Mouse (Mus musculus): Measurements from ENCODE around the gene Olfr107. TPM values are rescaled to one million over a fixed set of nuclear protein-coding genes. Genes with fewer than 3 reads are reported as not detected.

The Olfr107 gene
- polyA plus RNA-seq (2014; fragmentation: Nextera tagmentation; extraction: Ambion mirVana) = not detected in 2 replicates

DNA sequence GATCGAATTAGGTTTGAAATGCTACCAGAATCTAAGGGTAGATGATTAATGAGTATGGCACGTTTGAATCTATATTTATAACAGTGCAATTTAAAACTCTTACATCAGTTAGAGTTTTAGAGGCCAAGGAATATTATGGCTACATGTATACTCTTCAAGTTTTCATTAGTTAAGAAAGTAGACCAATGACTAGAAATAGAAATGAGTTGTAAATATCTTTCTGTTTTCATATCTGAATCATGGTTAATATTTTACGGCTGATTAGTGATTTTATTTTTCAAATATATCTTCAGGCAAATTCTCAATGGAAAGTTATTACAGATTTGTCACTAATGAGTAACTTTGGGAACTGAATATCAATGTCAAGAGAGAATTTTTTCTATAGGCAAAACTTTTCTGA lies at the start of gene Olfr107:
Olfr107 (plus strand) TSS at position 301 of the 400 bp plus-strand sequence.
- no peaks in the 10 kb centered on the region for H3K36me3 ChIP-seq (ENCODE audit: control insufficient read depth, insufficient read depth, low read length)
- no peak within 1 kb of the TSS for H3K4me3 ChIP-seq (ENCODE audit: low read depth, low read length)
- WGBS = 83% methylated on average over 3 of the region's 3 CpGs
- no peaks in the 10 kb centered on the region for H3K9me3 ChIP-seq (ENCODE audit: control insufficient read depth, low read length)
- no peak within 1 kb of the TSS for H3K4me2 ChIP-seq (ENCODE audit: low read depth, low read length)
- H3K27me3 ChIP-seq (ENCODE audit: control insufficient read depth, insufficient read depth, low read length) = no peaks in the 10 kb centered on the region
- H3K9ac ChIP-seq (replicated peaks; ENCODE audit: low read depth, low read length) = no peak within 1 kb of the TSS
- H3K4me1 ChIP-seq (ENCODE audit: control insufficient read depth, insufficient read depth, low read length) = no peaks in the 10 kb centered on the region
- ATAC-seq (ENCODE audit: low read depth) = no peak
- no peak within 1 kb of the TSS for H3K27ac ChIP-seq (ENCODE audit: low read depth, low read length)

DNA sequence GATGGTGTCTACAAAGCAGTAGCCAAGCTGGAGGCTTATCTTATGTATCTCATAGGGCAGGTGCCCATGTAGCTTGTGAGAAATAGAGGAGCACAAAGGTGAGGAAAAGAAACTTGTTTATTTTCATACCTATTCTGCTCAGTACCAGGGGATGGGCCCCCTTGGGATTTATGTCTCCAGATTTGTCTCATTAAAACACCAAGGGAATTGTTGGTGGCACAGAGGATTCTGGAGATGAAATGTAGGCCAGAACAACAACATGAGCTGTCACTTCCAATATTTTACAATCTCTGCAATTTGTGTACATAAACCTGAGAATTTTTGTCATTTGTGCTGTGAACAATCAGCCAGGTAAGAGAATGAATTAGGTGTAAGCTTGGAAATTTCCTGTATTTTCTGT lies 39.7 kb upstream of the Olfr107 start, which contains the start of gene Olfr104-ps:
Olfr104-ps (plus strand) TSS at position 301 of the 400 bp plus-strand sequence.
- Histone ChIP-seq H3K36me3 (ENCODE audit: control insufficient read depth, insufficient read depth, low read length) (no peaks in the 10 kb centered on the region), H3K4me1 (ENCODE audit: control insufficient read depth, insufficient read depth, low read length) (no peaks in the 10 kb centered on the region), H3K9ac (replicated peaks; ENCODE audit: low read depth, low read length) (no peak within 1 kb of the TSS), H3K27me3 (ENCODE audit: control insufficient read depth, insufficient read depth, low read length) (no peaks in the 10 kb centered on the region), H3K27ac (ENCODE audit: low read depth, low read length) (no peak within 1 kb of the TSS), H3K4me3 (ENCODE audit: low read depth, low read length) (no peak within 1 kb of the TSS), H3K9me3 (ENCODE audit: control insufficient read depth, low read length) (no peaks in the 10 kb centered on the region), H3K4me2 (ENCODE audit: low read depth, low read length) (no peak within 1 kb of the TSS)
- no peak for ATAC-seq (ENCODE audit: low read depth)

DNA sequence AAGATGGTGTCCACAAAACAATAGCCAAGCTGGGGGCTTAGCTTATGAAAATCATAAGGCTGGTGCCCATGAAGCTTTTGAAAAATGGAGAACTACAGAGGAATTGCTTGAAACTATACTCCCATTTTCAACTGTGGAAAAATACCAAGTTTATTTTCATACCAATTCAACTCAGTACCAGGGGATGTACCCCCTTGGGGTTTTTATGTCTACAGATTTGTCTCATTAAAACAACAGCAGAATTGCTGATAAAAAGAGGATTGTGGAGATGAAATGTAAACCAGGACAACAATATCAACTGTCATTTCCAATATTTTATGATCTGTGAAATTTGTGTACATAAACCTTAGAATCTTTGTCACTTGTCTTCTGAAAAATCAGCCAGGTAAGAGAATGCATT lies 20.3 kb upstream of the Olfr107 start, which contains the start of gene Olfr105-ps:
Olfr105-ps (plus strand) TSS at position 301 of the 400 bp plus-strand sequence.
- Histone ChIP-seq H3K27me3 (ENCODE audit: control insufficient read depth, insufficient read depth, low read length) (no peaks in the 10 kb centered on the region), H3K27ac (ENCODE audit: low read depth, low read length) (no peak within 1 kb of the TSS), H3K36me3 (ENCODE audit: control insufficient read depth, insufficient read depth, low read length) (no peaks in the 10 kb centered on the region), H3K4me3 (ENCODE audit: low read depth, low read length) (no peak within 1 kb of the TSS), H3K9ac (replicated peaks; ENCODE audit: low read depth, low read length) (no peak within 1 kb of the TSS), H3K9me3 (ENCODE audit: control insufficient read depth, low read length) (no peaks in the 10 kb centered on the region), H3K4me1 (ENCODE audit: control insufficient read depth, insufficient read depth, low read length) (no peaks in the 10 kb centered on the region), H3K4me2 (ENCODE audit: low read depth, low read length) (no peak within 1 kb of the TSS)
- ATAC-seq (ENCODE audit: low read depth) = no peak

- no peak for ATAC-seq (ENCODE audit: low read depth)
- Histone ChIP-seq H3K4me3 (ENCODE audit: low read depth, low read length) (no peak within 1 kb of the TSS), H3K4me1 (ENCODE audit: control insufficient read depth, insufficient read depth, low read length) (no peaks in the 10 kb centered on the region), H3K9ac (replicated peaks; ENCODE audit: low read depth, low read length) (no peak within 1 kb of the TSS), H3K36me3 (ENCODE audit: control insufficient read depth, insufficient read depth, low read length) (no peaks in the 10 kb centered on the region), H3K27me3 (ENCODE audit: control insufficient read depth, insufficient read depth, low read length) (no peaks in the 10 kb centered on the region), H3K9me3 (ENCODE audit: control insufficient read depth, low read length) (no peaks in the 10 kb centered on the region), H3K27ac (ENCODE audit: low read depth, low read length) (no peak within 1 kb of the TSS), H3K4me2 (ENCODE audit: low read depth, low read length) (no peak within 1 kb of the TSS)
- 66% methylated on average over 1 of the region's 1 CpGs for WGBS
These were observed 8.9 kb upstream of the Olfr107 start, which contains the start of gene Olfr106-ps for GRCm38 (mm10) chr17:37390093-37390492. Gene Olfr106-ps, plus strand, starts transcription at chr17:37390393.

GRCm38 (mm10) chr17:37413380-37413779 lies 14.4 kb downstream of the Olfr107 start:
- no peaks in the 10 kb centered on the region for H3K27me3 ChIP-seq (ENCODE audit: control insufficient read depth, insufficient read depth, low read length)
- H3K4me2 ChIP-seq (ENCODE audit: low read depth, low read length) = no peak overlapping the region
- no peak overlapping the region for H3K9ac ChIP-seq (replicated peaks; ENCODE audit: low read depth, low read length)
- H3K27ac ChIP-seq (ENCODE audit: low read depth, low read length) = no peak overlapping the region
- no peaks in the 10 kb centered on the region for H3K4me1 ChIP-seq (ENCODE audit: control insufficient read depth, insufficient read depth, low read length)
- ATAC-seq (ENCODE audit: low read depth) = no peak
- no peaks in the 10 kb centered on the region for H3K9me3 ChIP-seq (ENCODE audit: control insufficient read depth, low read length)
- no peak overlapping the region for H3K4me3 ChIP-seq (ENCODE audit: low read depth, low read length)
- H3K36me3 ChIP-seq (ENCODE audit: control insufficient read depth, insufficient read depth, low read length) = no peaks in the 10 kb centered on the region

- no peak for ATAC-seq (ENCODE audit: low read depth)
- 67% methylated on average over 1 of the region's 1 CpGs for WGBS
These were observed 46.2 kb downstream of the Olfr107 start, which contains the start of gene Olfr108 for GRCm38 (mm10) chr17:37445180-37445579. Gene Olfr108, plus strand, starts transcription at chr17:37445480.

More at GRCm38 (mm10) chr17:37445180-37445579, 46.2 kb downstream of the Olfr107 start, which contains the start of gene Olfr108:
- Histone ChIP-seq H3K4me3 (ENCODE audit: low read depth, low read length) (no peak within 1 kb of the TSS), H3K27me3 (ENCODE audit: control insufficient read depth, insufficient read depth, low read length) (no peaks in the 10 kb centered on the region), H3K27ac (ENCODE audit: low read depth, low read length) (no peak within 1 kb of the TSS), H3K9me3 (ENCODE audit: control insufficient read depth, low read length) (no peaks in the 10 kb centered on the region), H3K4me2 (ENCODE audit: low read depth, low read length) (no peak within 1 kb of the TSS), H3K36me3 (ENCODE audit: control insufficient read depth, insufficient read depth, low read length) (no peaks in the 10 kb centered on the region), H3K9ac (replicated peaks; ENCODE audit: low read depth, low read length) (no peak within 1 kb of the TSS), H3K4me1 (ENCODE audit: control insufficient read depth, insufficient read depth, low read length) (no peaks in the 10 kb centered on the region)

Other genes with a start within 250 kb of the Olfr107 start
- gene Olfr93, start 237.7 kb upstream of the Olfr107 start, polyA plus RNA-seq (2014; fragmentation: Nextera tagmentation; extraction: Ambion mirVana) = not detected in 2 replicates
- not detected in 2 replicates for gene Ubd, start 205.3 kb upstream of the Olfr107 start, polyA plus RNA-seq (2014; fragmentation: Nextera tagmentation; extraction: Ambion mirVana)
- 0.19 TPM in 1 of 2 replicates, not detected in the other for gene Olfr94, start 198.2 kb upstream of the Olfr107 start, polyA plus RNA-seq (2014; fragmentation: Nextera tagmentation; extraction: Ambion mirVana)
- gene Olfr95, start 186.1 kb upstream of the Olfr107 start, polyA plus RNA-seq (2014; fragmentation: Nextera tagmentation; extraction: Ambion mirVana) = 0.05 TPM in 1 of 2 replicates, not detected in the other
- gene Olfr96, start 179.1 kb upstream of the Olfr107 start, polyA plus RNA-seq (2014; fragmentation: Nextera tagmentation; extraction: Ambion mirVana) = not detected in 2 replicates
- not detected in 2 replicates for gene Olfr97, start 161.9 kb upstream of the Olfr107 start, polyA plus RNA-seq (2014; fragmentation: Nextera tagmentation; extraction: Ambion mirVana)
- not detected in 2 replicates for gene Olfr98, start 135.5 kb upstream of the Olfr107 start, polyA plus RNA-seq (2014; fragmentation: Nextera tagmentation; extraction: Ambion mirVana)
- 0.42 and 0.91 TPM in 2 replicates for gene H2-M3, start 129.0 kb upstream of the Olfr107 start, polyA plus RNA-seq (2014; fragmentation: Nextera tagmentation; extraction: Ambion mirVana)
- gene Olfr99, start 115.8 kb upstream of the Olfr107 start, polyA plus RNA-seq (2014; fragmentation: Nextera tagmentation; extraction: Ambion mirVana) = not detected in 2 replicates
- gene Olfr101, start 94.9 kb upstream of the Olfr107 start, polyA plus RNA-seq (2014; fragmentation: Nextera tagmentation; extraction: Ambion mirVana) = not detected in 2 replicates
- gene Olfr102, start 82.2 kb upstream of the Olfr107 start, polyA plus RNA-seq (2014; fragmentation: Nextera tagmentation; extraction: Ambion mirVana) = not detected in 2 replicates
- not detected in 2 replicates for gene Olfr103, start 59.5 kb upstream of the Olfr107 start, polyA plus RNA-seq (2014; fragmentation: Nextera tagmentation; extraction: Ambion mirVana)
- gene Olfr104-ps, start 39.6 kb upstream of the Olfr107 start, polyA plus RNA-seq (2014; fragmentation: Nextera tagmentation; extraction: Ambion mirVana) = not detected in 2 replicates
- not detected in 2 replicates for gene Olfr105-ps, start 20.2 kb upstream of the Olfr107 start, polyA plus RNA-seq (2014; fragmentation: Nextera tagmentation; extraction: Ambion mirVana)
- gene Olfr106-ps, start 8.8 kb upstream of the Olfr107 start, polyA plus RNA-seq (2014; fragmentation: Nextera tagmentation; extraction: Ambion mirVana) = not detected in 2 replicates
- gene Olfr108, start 46.3 kb downstream of the Olfr107 start, polyA plus RNA-seq (2014; fragmentation: Nextera tagmentation; extraction: Ambion mirVana) = not detected in 2 replicates
- not detected in 2 replicates for gene Olfr109, start 59.7 kb downstream of the Olfr107 start, polyA plus RNA-seq (2014; fragmentation: Nextera tagmentation; extraction: Ambion mirVana)
- gene H2-M2, start 84.3 kb downstream of the Olfr107 start, polyA plus RNA-seq (2014; fragmentation: Nextera tagmentation; extraction: Ambion mirVana) = not detected in 2 replicates
- not detected in 2 replicates for gene Olfr110, start 93.2 kb downstream of the Olfr107 start, polyA plus RNA-seq (2014; fragmentation: Nextera tagmentation; extraction: Ambion mirVana)
- not detected in 2 replicates for gene Olfr111, start 108.8 kb downstream of the Olfr107 start, polyA plus RNA-seq (2014; fragmentation: Nextera tagmentation; extraction: Ambion mirVana)
- not detected in 2 replicates for gene Olfr112, start 170.2 kb downstream of the Olfr107 start, polyA plus RNA-seq (2014; fragmentation: Nextera tagmentation; extraction: Ambion mirVana)
- not detected in 2 replicates for gene Olfr113, start 178.4 kb downstream of the Olfr107 start, polyA plus RNA-seq (2014; fragmentation: Nextera tagmentation; extraction: Ambion mirVana)
- gene Olfr114, start 193.5 kb downstream of the Olfr107 start, polyA plus RNA-seq (2014; fragmentation: Nextera tagmentation; extraction: Ambion mirVana) = not detected in 2 replicates
- not detected in 2 replicates for gene Olfr115, start 227.9 kb downstream of the Olfr107 start, polyA plus RNA-seq (2014; fragmentation: Nextera tagmentation; extraction: Ambion mirVana)
- not detected in 2 replicates for gene Olfr116, start 228.0 kb downstream of the Olfr107 start, polyA plus RNA-seq (2014; fragmentation: Nextera tagmentation; extraction: Ambion mirVana)